Mouse (Mus musculus) intestine, postnatal 0 days (tissue): ENCODE results near the gene Usp21. TPM values are rescaled to one million over a fixed set of nuclear protein-coding genes. Genes with fewer than 3 reads are reported as not detected.

Experiments used
- ATAC-seq: fragments of 200-750 bp; cut with Nextera tagmentation; 2 replicates; pipeline ENCODE4 v1.8.0; 2017; ENCODE audit warnings: mild to moderate bottlenecking, moderate TSS enrichment, moderate library complexity
- H3K27ac ChIP-seq: fragments of 300-500 bp; sonication (generic); 2 replicates; pipeline ENCODE4 v1.5.1; 2014; ENCODE audit warnings: mild to moderate bottlenecking, low read depth, low read length, moderate library complexity
- H3K27me3 ChIP-seq: fragments of 300-500 bp; sonication (generic); replicated peaks from 2 replicates; pipeline ENCODE4 v1.6.1; 2014; ENCODE audit warnings: low read length, mixed read lengths; ENCODE audit not compliant: control insufficient read depth, insufficient read depth
- H3K36me3 ChIP-seq: fragments of 300-500 bp; sonication (generic); 2 replicates; pipeline ENCODE4 v1.6.1; 2014; ENCODE audit warnings: mild to moderate bottlenecking, moderate library complexity; ENCODE audit not compliant: control insufficient read depth, insufficient read depth
- H3K4me1 ChIP-seq: fragments of 300-500 bp; sonication (generic); replicated peaks from 2 replicates; pipeline ENCODE4 v1.6.1; 2014; ENCODE audit warnings: antibody characterized with exemption, low read length, mixed read lengths; ENCODE audit not compliant: control insufficient read depth, insufficient read depth
- H3K4me2 ChIP-seq: fragments of 300-500 bp; sonication (generic); replicated peaks from 2 replicates; pipeline ENCODE4 v1.6.1; 2014; ENCODE audit warnings: low read depth, mild to moderate bottlenecking, moderate library complexity
- H3K4me3 ChIP-seq: fragments of 300-500 bp; sonication (generic); 2 replicates; pipeline ENCODE4 v1.5.1; 2014; ENCODE audit warnings: low read depth, low read length
- H3K9ac ChIP-seq: fragments of 300-500 bp; sonication (generic); 2 replicates; pipeline ENCODE4 v1.6.1; 2014; ENCODE audit warnings: mild to moderate bottlenecking, low read depth, low read length
- H3K9me3 ChIP-seq: fragments of 300-500 bp; sonication (generic); 2 replicates; pipeline ENCODE4 v1.6.1; 2016; ENCODE audit warnings: mixed run types; ENCODE audit not compliant: control insufficient read depth
- CTCF ChIP-seq: sonication (generic); IDR thresholded peaks from 2 replicates; pipeline ENCODE4 v1.5.1; 2016; ENCODE audit warnings: low read depth, mild to moderate bottlenecking, control low read depth, antibody characterized with exemption, moderate library complexity
- WGBS: fragments of 180-500 bp; shearing (Covaris S2); extraction: QIAGEN DNeasy Blood & Tissue Kit; methylation state at CpG from one replicate; pipeline ENCODE4 v1.1.7; 2014; 5-methylcytosine and 5-hydroxymethylcytosine counted together
- polyA plus RNA-seq: library from polyadenylated mRNA; unstranded; fragments of >200 nt; fragmentation: Nextera tagmentation; extraction: Ambion mirVana; gene quantifications from 2 replicates; pipeline ENCODE4 v1.2.1, GENCODE M21; 2015

Usp21 gene
- polyA plus RNA-seq, 1 experiment from 2014 or later: 20.4 TPM

DNA sequence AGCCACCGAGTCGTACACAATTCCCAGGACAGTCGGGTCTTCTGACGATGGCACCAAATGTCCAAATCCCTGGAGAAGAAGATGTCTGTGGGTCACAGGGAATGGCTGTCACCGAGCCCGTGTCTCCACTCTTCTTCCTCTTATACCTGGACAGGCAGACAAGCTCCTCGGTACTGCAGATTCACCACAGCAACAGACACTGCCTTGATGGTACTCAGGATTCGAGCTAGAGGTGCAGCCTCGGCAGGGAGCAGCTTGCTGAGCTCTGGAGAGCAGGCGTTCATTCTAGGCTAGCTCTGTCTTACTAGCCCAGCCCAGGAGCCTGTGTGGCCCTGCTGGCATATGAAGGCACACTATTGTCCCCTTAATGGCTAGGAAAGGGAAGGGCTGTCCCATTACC lies 10.1 kb downstream of the Usp21 start:
- Histone ChIP-seq H3K9ac (no peak overlapping the region), H3K27me3 (no peaks in the 10 kb centered on the region), H3K4me1 (no peaks in the 10 kb centered on the region), H3K9me3 (no peaks in the 10 kb centered on the region), H3K4me2 (no peak overlapping the region), H3K36me3 (peaks cover 66% of the 10 kb centered on the region), H3K27ac (no peak overlapping the region), H3K4me3 (no peak overlapping the region)
- no peak for ATAC-seq
- no peak for TF ChIP-seq CTCF
- WGBS: 88% methylated on average over 10 of the region's 10 CpGs

DNA sequence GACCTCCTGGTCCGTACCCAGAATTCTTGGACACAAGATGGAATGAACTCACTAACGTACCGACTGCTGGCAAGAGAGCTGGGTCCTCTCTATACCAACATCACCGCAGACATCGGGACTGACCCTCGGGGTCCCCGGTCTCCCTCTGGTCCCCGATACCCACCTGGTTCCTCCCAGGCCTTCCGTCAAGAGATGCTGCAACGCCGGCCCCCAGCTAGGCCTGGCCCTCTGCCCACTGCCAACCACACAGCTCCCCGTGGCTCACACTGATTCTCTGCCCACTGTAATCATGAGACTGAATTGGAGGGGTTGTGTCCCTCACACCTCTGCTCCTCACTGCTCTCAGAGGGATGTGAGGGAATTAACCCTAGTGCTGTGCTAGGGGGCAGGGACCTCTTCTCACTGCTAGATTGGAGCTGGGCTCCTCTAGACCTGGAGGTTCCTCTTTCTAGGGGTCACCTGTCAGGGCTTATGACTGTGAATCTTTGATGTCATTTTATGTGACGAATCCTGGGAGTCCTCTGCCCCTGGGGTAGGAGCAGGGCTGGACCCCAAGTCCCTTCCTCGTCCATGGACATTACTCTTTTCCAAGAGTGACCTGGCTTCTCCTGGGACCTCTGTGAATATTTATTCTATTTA lies 11.6 kb downstream of the Usp21 start:
- no peak for TF ChIP-seq CTCF
- no peaks in the 10 kb centered on the region for H3K27me3 ChIP-seq
- peaks cover 66% of the 10 kb centered on the region for H3K36me3 ChIP-seq
- H3K4me2 ChIP-seq: no peak overlapping the region
- H3K9ac ChIP-seq: no peak overlapping the region
- 91% methylated on average over 14 of the region's 14 CpGs for WGBS
- no peaks in the 10 kb centered on the region for H3K9me3 ChIP-seq
- no peak overlapping the region for H3K4me3 ChIP-seq
- ATAC-seq: no peak
- 0 out of 2 replicates have a peak, but pooled peaks cover 3% of the 10 kb centered on the region for H3K4me1 ChIP-seq
- H3K27ac ChIP-seq: peak overlapping the region; percentile 7; the same call in 1 of the 2 replicates

DNA sequence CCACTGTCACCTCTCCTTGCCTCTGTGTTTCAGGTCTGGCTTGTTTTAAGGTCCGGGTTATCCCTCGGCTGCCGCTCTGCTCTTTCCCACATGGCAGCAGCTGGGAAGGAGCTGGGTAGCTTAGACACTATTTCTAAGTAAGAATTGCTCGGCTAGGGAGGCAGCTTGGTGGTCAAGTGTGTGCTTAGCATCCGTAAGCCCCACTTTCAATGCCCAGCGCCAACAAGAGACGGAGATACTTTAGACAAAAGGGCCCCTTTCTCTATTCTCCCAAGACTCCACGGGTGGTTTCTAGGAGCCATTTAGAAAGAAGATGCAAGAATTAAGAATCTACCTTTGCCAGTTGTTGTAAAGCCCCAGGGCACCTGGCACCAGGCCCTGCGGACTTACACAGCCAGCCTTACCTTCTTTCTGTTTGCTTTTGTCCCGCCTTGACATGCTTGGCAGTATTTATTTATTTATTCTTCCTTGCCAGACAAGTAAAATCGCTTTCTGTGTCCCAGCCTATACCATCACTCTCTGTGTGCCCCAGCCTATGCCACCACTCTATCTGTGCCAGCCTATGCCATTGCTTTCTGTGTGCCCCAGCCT lies 12.6 kb downstream of the Usp21 start:
- Histone ChIP-seq H3K9me3 (no peaks in the 10 kb centered on the region), H3K9ac (no peak overlapping the region), H3K27ac (no peak overlapping the region), H3K27me3 (no peaks in the 10 kb centered on the region), H3K36me3 (peaks cover 66% of the 10 kb centered on the region), H3K4me3 (no peak overlapping the region), H3K4me2 (no peak overlapping the region), H3K4me1 (0 out of 2 replicates have a peak, but pooled peaks cover 4% of the 10 kb centered on the region)
- TF ChIP-seq CTCF: no peak
- 86% methylated on average over 11 of the region's 11 CpGs for WGBS
- no peak for ATAC-seq

DNA sequence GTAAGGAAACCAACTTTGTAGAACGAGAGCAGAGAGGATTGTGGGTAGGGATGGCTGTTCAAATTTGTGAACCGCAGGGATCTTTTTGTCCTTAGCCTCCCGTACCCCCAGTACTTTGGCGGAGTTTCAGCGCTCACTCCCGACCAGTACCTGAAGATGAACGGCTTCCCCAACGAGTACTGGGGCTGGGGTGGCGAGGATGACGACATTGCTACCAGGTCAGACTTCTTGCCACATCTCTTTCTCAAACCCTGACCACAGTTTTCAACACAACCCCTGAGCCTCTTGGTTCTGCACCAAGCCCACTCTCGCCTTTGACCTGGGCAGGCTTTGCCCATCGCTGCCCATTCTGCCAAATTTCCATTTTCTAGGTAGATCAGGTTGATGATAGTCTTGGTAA lies 13.6 kb downstream of the Usp21 start:
- H3K4me1 ChIP-seq: 0 out of 2 replicates have a peak, but pooled peaks cover 4% of the 10 kb centered on the region
- no peak overlapping the region for H3K27ac ChIP-seq
- H3K4me3 ChIP-seq: no peak overlapping the region
- TF ChIP-seq CTCF: no peak
- no peaks in the 10 kb centered on the region for H3K27me3 ChIP-seq
- WGBS: 92% methylated on average over 12 of the region's 12 CpGs
- H3K9ac ChIP-seq: no peak overlapping the region
- H3K9me3 ChIP-seq: no peaks in the 10 kb centered on the region
- peaks cover 66% of the 10 kb centered on the region for H3K36me3 ChIP-seq
- H3K4me2 ChIP-seq: no peak overlapping the region
- ATAC-seq: no peak

DNA sequence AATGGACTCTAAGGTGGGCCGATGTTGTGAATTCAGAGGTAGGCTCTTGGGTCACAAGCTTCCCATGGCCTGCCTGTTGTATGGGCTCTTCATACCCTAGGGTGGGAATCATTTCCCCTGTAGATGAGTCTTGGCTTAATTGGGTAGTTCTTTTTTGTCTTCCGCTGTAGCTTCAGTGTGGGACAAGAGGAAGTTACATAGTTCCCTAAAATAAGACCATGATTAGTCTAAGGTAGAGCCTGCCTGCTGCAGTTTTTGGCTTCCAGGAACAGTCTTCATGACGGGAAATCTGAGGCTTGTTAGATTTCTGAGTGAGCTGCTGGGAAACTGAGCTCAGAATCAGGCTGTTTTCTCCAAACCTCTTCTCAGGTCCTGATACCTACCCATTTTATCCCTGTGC lies 15.7 kb downstream of the Usp21 start:
- WGBS: 91% methylated on average over 3 of the region's 3 CpGs
- no peak for TF ChIP-seq CTCF
- no peak for ATAC-seq
- H3K9me3 ChIP-seq: no peaks in the 10 kb centered on the region
- H3K27ac ChIP-seq: no peak overlapping the region
- no peak overlapping the region for H3K9ac ChIP-seq
- 0 out of 2 replicates have a peak, but pooled peaks cover 4% of the 10 kb centered on the region for H3K4me1 ChIP-seq
- peaks cover 47% of the 10 kb centered on the region for H3K36me3 ChIP-seq
- H3K27me3 ChIP-seq: no peaks in the 10 kb centered on the region
- H3K4me3 ChIP-seq: no peak overlapping the region
- no peak overlapping the region for H3K4me2 ChIP-seq

DNA sequence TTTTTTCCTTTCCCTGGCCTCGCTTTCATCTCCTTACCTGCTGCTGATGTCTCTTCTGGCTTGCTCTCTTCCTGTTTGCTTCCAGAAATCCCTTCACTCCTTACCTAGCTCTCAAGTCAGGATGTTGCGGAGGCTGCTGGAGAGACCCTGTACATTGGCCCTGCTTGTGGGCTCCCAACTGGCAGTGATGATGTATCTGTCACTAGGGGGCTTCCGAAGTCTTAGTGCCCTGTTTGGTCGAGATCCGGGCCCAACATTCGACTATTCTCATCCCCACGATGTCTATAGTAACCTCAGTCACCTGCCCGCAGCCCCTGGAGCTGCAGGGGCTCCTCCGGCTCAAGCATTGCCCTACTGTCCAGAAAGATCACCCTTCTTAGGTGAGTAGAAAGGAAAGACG lies 16.2 kb downstream of the Usp21 start:
- 72% methylated on average over 10 of the region's 10 CpGs for WGBS
- no peak overlapping the region for H3K27ac ChIP-seq
- no peak for ATAC-seq
- H3K9me3 ChIP-seq: no peaks in the 10 kb centered on the region
- H3K4me1 ChIP-seq: 0 out of 2 replicates have a peak, but pooled peaks cover 4% of the 10 kb centered on the region
- H3K9ac ChIP-seq: no peak overlapping the region
- peak overlapping the region; percentile 97; the same call in 1 of the 2 replicates for H3K4me2 ChIP-seq
- H3K36me3 ChIP-seq: peaks cover 42% of the 10 kb centered on the region
- H3K27me3 ChIP-seq: no peaks in the 10 kb centered on the region
- H3K4me3 ChIP-seq: no peak overlapping the region
- TF ChIP-seq CTCF: no peak
